Mouse (Mus musculus) hindbrain, postnatal 0 days (tissue): ENCODE measurements at regions not wholly inside any gene's neighbourhood (a gene's known extent, or its start where the extent isn't known, plus 50 kb on each side); places are given as distances from the start of the nearest gene placed in this dataset.

Experiments used
- ATAC-seq: fragments of 200-750 bp; cut with Nextera tagmentation; 2 replicates; pipeline ENCODE4 v1.8.0; 2017; ENCODE audit warnings: mild to moderate bottlenecking, moderate TSS enrichment, moderate library complexity
- DNase-seq: peaks from one replicate; pipeline ENCODE4 v3.0.0-alpha.2; 2015; ENCODE audit warnings: low spot score
- H3K27ac ChIP-seq: fragments of 300-500 bp; sonication (generic); 2 replicates; pipeline ENCODE4 v1.5.1; 2014; ENCODE audit warnings: mild to moderate bottlenecking
- H3K27me3 ChIP-seq: fragments of 300-500 bp; sonication (generic); 2 replicates; pipeline ENCODE4 v1.6.1; 2014; ENCODE audit warnings: low read length, mixed read lengths; ENCODE audit not compliant: insufficient read depth
- H3K36me3 ChIP-seq: fragments of 300-500 bp; sonication (generic); 2 replicates; pipeline ENCODE4 v1.6.1; 2014; ENCODE audit warnings: low read length, mixed read lengths; ENCODE audit not compliant: insufficient read depth
- H3K4me1 ChIP-seq: fragments of 300-500 bp; sonication (generic); 2 replicates; pipeline ENCODE4 v1.6.1; 2014; ENCODE audit warnings: antibody characterized with exemption, low read length, mixed read lengths; ENCODE audit not compliant: insufficient read depth
- H3K4me2 ChIP-seq: fragments of 300-500 bp; sonication (generic); 2 replicates; pipeline ENCODE4 v1.6.1; 2014; ENCODE audit warnings: low read depth, mild to moderate bottlenecking, low read length, moderate library complexity, mixed read lengths
- H3K4me3 ChIP-seq: fragments of 300-500 bp; sonication (generic); 2 replicates; pipeline ENCODE4 v1.5.1; 2014; ENCODE audit warnings: low read length
- H3K9ac ChIP-seq: fragments of 300-500 bp; sonication (generic); replicated peaks from 2 replicates; pipeline ENCODE4 v1.6.1; 2014; ENCODE audit warnings: mild to moderate bottlenecking, low read length, moderate library complexity, mixed read lengths
- H3K9me3 ChIP-seq: fragments of 300-500 bp; sonication (generic); 2 replicates; pipeline ENCODE4 v1.6.1; 2016; ENCODE audit warnings: low read length, mixed read lengths
- CTCF ChIP-seq: IDR thresholded peaks from 2 replicates; pipeline ENCODE4 v1.5.1; 2016; ENCODE audit warnings: antibody characterized with exemption, control low read depth, low read depth
- WGBS: fragments of 180-500 bp; shearing (Covaris S2); extraction: QIAGEN DNeasy Blood & Tissue Kit; methylation state at CpG from one replicate; pipeline ENCODE4 v1.1.7; 2014; 5-methylcytosine and 5-hydroxymethylcytosine counted together

DNA sequence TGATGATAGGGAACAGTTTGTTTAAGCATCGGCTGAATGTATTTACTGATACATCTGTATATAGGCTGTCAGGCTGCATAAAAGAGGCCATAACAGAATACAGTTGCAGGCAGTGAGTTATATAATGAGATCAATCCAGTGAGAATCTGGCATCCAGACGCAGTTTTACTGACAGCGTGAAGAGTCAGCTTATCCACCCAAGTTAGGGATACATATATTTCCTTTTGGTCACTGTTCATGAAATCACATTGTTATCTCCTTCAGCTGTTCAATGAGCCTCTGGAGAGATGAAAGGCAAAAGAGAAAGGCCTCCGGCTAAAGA lies 79.3 kb upstream of the Pam start:
- Histone ChIP-seq H3K4me2 (no peak overlapping the region), H3K9ac (no peak overlapping the region), H3K4me1 (no peaks in the 10 kb centered on the region), H3K36me3 (no peaks in the 10 kb centered on the region), H3K4me3 (no peak overlapping the region), H3K27me3 (no peaks in the 10 kb centered on the region), H3K9me3 (no peaks in the 10 kb centered on the region), H3K27ac (no peak overlapping the region)
- ATAC-seq (0 out of 2 replicates have a peak, but pooled peaks have one; percentile 27), DNase-seq (no peak)
- TF ChIP-seq CTCF, result no peak
- WGBS, result 51% methylated on average over 4 of the region's 4 CpGs

DNA sequence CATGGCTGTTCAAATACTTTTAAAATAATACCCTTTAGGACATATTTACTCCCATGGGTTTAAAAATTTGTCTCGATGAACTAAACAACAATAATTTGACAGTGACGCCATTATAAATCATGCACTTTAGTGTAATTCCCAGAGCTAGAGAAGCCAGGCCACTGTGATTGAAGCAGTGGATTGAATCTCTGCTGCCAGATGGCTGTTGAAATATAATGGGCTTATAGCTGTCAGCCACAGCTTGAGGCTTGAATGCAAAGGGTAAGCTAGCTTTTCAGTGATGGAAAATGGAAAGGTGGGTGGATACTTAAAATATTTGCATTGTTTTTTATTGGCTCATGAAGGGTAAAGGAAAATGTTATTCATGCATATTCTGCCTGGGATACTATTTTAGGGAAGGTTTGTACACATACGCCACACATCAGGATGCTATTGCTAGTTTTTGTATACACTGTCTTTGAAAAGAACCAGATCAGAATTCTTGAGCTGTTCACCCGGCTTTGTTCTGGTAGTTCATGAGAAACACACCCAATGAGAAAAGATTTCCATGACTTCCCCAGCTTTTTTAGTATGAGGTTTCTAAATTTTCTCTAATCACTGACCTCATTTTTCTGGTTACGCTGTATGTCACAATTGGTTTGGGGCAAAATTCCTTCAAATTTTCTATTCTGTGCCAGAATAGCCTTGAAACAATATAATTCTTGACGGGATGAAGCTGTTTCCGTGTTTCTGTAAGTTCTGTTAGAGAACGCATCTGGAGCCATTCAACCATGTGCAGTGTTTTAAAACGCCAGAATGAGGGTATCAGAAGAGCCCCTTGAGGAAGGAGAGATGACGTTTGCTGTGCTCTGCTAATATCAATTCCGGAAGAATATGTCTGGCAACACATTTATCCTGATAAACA lies 78.7 kb upstream of the Pam start:
- DNase-seq (peak; percentile 29), ATAC-seq (0 out of 2 replicates have a peak, but pooled peaks have one; percentile 15)
- H3K4me2 ChIP-seq, result no peak overlapping the region

DNA sequence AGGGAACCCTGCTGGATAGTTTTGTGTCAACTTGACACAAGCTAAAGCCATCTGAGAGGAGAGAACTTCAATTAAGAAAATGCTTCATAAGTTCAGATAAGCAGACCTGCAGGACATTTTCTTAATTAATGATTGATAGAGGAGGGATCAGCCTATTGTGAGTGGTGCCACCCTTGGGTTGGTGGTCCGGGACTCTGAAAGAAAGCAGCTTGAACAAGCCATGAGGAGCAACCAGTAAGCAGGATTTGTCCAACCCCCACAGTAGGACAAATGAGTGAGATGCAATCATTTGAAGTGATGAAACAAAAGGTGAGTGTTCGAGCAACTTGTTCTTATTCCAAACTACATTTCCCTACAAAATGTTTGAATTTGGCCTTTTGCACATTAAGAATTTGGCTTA lies 78.0 kb upstream of the Pam start:
- no peak for TF ChIP-seq CTCF

More for the DNA sequence above, 78.7 kb upstream of the Pam start:
- TF ChIP-seq CTCF, result no peak
- Histone ChIP-seq H3K27me3 (no peaks in the 10 kb centered on the region), H3K9me3 (no peaks in the 10 kb centered on the region), H3K36me3 (no peaks in the 10 kb centered on the region), H3K4me3 (no peak overlapping the region), H3K9ac (no peak overlapping the region), H3K4me1 (no peaks in the 10 kb centered on the region), H3K27ac (no peak overlapping the region)
- 49% methylated on average over 11 of the region's 11 CpGs for WGBS

DNA sequence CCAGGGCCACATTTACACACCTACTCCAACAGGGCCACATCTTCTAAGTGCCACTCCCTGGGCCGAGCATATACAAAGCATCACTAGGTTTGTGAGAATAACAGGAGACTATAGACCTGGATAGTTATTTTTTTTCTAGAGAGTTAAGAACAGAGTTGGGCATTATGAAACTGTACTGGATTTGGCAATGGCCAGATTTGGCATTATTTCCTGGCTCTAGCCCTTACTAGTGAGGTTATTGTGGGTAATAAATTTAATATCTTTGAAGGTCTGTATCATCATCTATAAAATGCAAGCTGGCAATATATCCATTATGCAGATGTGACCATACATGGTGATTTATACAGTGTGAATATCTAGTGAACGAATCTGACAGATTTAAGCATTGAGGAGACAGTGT lies 75.8 kb upstream of the Pam start:
- Histone ChIP-seq H3K4me1 (no peaks in the 10 kb centered on the region), H3K27me3 (no peaks in the 10 kb centered on the region), H3K4me3 (no peak overlapping the region), H3K36me3 (no peaks in the 10 kb centered on the region), H3K9me3 (no peaks in the 10 kb centered on the region), H3K9ac (no peak overlapping the region), H3K27ac (no peak overlapping the region), H3K4me2 (no peak overlapping the region)
- no peak for ATAC-seq
- 94% methylated on average over 2 of the region's 2 CpGs for WGBS
- no peak for DNase-seq
- TF ChIP-seq CTCF, result no peak

More for the DNA sequence above, 78.0 kb upstream of the Pam start:
- DNase-seq (no peak), ATAC-seq (no peak)
- Histone ChIP-seq H3K9me3 (no peaks in the 10 kb centered on the region), H3K4me2 (no peak overlapping the region), H3K27ac (no peak overlapping the region), H3K27me3 (no peaks in the 10 kb centered on the region), H3K36me3 (no peaks in the 10 kb centered on the region), H3K4me1 (no peaks in the 10 kb centered on the region), H3K4me3 (no peak overlapping the region), H3K9ac (no peak overlapping the region)
- WGBS, result 56% methylated on average over 2 of the region's 2 CpGs

DNA sequence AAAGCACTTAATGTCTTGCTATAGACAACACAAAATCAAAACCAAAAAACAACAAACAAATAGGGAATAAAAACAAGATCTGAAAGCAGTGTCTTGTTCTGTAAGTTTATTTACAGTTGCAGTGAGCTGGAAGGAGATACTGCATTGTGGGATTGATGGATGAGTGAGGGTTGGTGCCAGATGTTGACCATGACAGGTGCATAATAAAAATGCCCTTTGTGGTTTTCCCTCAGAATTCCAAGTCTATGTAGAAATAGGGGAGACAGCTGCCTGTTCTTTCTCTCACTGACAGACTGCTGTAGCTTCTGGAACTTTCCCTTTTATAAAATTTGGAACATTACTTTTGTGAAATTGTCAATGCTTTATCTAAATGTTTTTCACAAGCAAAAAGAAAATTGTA lies 73.9 kb upstream of the Pam start:
- no peaks in the 10 kb centered on the region for H3K9me3 ChIP-seq
- no peaks in the 10 kb centered on the region for H3K27me3 ChIP-seq
- ATAC-seq (no peak), DNase-seq (no peak)
- no peak overlapping the region for H3K27ac ChIP-seq
- H3K36me3 ChIP-seq, result no peaks in the 10 kb centered on the region
- no peak overlapping the region for H3K4me2 ChIP-seq
- no peak for TF ChIP-seq CTCF
- H3K4me3 ChIP-seq, result no peak overlapping the region
- H3K9ac ChIP-seq, result no peak overlapping the region
- no peaks in the 10 kb centered on the region for H3K4me1 ChIP-seq

DNA sequence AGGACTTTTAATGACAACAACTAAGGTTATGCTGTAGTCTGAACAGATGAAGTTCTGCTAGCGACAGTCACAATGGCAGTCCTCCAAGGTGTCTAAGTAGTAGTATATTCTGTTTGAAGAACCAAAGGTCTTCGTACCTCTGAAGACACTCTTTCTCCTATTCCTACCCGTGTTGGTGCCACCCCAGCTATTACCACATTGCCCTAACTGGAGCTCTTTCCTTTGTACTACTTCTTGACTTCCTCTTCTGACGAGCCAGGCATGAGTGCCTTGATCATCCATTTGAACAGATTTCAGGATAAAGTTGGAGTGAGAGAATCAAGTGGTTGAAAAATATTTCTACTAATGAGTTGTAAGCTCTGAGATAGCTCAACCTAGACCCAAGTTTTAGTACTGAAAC lies 72.4 kb upstream of the Pam start:
- H3K9ac ChIP-seq, result no peak overlapping the region
- no peak for TF ChIP-seq CTCF
- 91% methylated on average over 4 of the region's 4 CpGs for WGBS
- H3K27me3 ChIP-seq, result no peaks in the 10 kb centered on the region
- no peaks in the 10 kb centered on the region for H3K36me3 ChIP-seq
- no peaks in the 10 kb centered on the region for H3K4me1 ChIP-seq
- H3K4me2 ChIP-seq, result no peak overlapping the region
- ATAC-seq (no peak), DNase-seq (no peak)
- no peaks in the 10 kb centered on the region for H3K9me3 ChIP-seq
- no peak overlapping the region for H3K4me3 ChIP-seq
- H3K27ac ChIP-seq, result no peak overlapping the region

DNA sequence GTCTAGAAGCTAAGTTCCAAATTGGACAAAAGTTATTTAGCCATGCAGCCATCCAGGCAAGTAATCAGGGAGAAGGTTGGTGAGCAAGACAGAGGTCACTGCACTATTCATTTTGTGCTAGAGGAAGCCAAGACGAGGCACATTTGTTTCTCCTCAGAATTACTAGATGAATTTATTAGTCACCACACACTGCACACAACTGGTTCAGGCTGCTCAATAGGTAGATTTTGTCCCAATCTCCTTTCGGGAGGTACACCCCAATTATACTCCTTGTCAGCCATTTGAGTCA lies 67.1 kb upstream of the Pam start:
- no peak for TF ChIP-seq CTCF
- Histone ChIP-seq H3K4me1 (no peaks in the 10 kb centered on the region), H3K36me3 (no peaks in the 10 kb centered on the region), H3K9me3 (no peaks in the 10 kb centered on the region), H3K4me2 (no peak overlapping the region), H3K27me3 (no peaks in the 10 kb centered on the region), H3K4me3 (no peak overlapping the region), H3K9ac (no peak overlapping the region), H3K27ac (no peak overlapping the region)
- DNase-seq (no peak), ATAC-seq (no peak)
- 76% methylated on average over 2 of the region's 2 CpGs for WGBS
